Mouse (Mus musculus): Measurements from ENCODE around the gene Syt7.

Gene Syt7

DNA sequence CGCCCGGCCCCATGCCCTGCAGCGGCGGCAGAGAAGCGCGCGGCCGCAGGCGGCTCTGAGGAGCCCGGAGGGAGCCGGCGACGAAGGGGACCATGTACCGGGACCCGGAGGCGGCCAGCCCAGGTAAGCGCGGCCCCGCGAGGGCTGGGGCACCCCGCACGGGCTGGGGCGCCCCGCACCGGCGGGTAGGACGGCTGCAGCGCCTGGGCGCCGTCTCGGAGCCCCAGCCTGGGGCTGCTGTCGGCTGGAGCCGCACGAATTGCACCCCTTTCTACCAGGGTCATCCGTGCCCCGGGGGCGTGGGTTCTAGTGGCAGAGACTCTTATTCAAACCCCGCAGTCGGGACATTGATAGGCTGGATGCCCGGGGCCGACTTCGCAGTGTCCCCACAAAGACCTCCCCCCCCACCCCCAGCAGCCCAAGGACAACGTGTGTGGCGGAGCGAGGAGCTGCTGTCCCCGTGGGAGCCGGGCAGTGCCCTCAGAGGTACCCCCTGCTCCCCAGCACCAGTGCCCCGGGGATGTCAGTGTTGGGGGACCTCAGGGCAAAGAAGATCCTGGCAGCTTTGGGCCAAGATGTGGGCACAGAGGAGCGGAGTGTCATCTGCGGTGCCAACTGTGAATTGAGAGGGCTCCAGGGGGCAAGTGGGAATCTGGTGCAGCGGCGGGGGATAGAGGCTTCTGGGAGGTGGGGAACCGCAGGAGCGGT, 655 bp downstream of the Syt7 start:
- DNase-seq = no peak

DNA sequence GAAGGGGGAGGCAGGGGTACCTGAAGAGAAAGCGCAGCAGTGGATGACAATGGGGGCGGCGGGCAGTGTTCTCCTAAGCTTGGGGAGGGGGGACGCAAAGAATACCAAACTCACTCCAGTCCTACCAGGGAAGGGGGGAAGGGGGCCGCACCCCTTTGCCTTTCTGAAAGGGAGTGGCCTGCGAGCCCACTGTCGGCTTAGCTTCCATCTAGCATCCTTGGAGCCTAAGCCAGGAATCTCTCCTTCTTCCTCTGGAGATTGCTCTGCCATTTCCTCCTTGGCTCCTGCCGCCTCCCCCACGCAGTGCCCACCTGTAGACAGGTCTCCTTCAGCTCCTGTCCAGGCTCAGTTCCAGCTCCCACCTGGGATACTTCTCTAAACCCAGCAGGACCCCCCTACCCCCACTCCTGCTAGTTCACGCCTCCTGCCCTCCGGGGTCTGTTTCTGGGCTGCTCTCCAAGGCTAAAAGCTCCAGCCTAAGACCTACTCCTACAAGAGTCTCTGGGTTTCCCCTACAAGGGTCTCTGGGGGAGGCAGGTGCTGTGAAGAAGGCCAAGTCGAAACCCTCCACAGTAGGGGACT, 1.3 kb downstream of the Syt7 start:
- no peak for DNase-seq

DNA sequence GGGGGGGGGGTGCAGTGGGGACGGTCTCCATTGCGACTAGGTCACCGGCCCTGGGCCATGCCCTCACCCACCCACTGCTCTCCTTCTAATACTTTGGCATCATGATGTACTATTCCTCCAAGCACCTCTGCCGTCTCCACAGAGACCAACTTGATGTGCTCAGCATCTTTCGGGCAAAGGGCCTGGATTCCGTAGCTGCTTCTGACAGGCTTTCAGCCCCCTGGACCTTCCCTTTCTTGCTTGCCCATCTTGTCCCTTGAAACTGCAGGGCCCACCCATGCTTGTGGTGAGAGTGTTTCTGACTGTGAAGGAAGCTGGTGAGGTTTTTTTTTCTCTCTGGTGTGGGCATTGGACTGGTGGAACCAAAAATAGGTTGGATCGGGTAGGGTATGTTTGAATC, 2.1 kb downstream of the Syt7 start:
- no peak for DNase-seq

DNA sequence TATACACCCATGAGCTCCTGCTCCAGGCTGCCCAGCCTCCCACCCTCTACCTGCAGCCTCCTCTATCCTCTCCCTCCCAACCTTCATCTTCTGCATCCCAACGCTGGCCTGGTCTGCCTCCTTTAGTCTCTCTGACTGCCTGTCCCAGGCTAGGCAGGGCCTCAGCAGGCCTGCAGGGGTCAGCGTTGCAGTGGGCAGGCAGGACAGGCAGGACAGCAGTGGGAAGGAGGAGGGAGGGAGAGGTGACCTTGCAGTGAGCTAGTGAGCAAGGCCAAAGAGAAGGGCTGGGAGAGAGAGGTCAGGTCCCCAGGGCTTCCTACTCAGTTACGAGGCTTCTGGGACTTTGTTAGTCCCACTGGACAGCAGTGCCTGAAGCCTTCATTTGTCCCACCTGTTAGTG, 3.1 kb downstream of the Syt7 start:
- peak; percentile 66 to 79 for DNase-seq

DNA sequence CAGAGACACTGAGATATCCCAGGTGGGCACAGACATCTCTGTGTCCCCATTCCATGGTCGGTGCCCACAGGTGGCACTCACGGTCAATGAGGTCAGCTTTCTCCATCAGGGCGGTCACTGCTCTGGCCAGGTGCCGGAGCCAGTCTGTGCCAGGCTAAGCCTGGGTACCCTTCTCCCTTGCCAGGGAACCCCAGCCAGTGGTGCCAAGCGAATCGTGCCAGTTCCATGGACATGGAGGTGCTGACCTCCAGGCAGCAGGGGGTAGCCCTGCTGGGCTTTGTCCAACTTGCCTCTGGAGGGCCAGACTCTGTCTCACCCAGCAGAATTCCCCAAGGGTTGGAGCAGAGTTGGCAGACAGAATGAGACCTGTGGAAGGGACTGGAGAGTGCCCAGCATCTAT, 4.6 kb downstream of the Syt7 start:
- DNase-seq = no peak

DNA sequence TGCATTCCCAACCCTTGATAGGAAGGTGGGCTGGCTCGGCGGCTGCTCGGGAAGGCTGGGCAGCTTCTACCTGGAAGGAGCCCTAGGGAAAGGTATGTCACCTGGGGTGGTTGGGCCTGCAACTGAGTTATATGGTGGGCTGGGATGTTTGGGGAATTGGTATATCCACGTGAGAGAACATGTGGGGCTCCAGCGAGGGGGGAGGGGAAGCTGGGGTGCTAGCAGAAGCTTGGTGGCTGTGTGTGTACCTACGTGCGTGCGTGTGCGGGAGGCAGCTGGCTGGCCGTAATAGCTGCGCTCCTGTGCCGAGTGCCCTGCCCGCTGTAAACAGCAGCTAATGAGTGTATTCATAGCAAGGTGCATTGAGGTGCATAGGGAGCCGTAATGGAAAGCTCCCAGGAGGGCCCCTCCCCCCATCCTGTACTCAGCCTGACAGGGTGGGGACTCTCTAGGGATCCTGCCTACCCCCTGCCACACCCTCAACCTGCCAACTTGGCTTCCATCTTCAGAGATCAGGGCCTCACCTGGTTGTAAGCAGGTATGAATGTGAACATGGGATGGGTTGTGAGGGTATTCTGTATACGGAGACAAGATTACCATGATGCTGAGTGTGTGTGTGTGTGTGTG, 5.1 kb downstream of the Syt7 start:
- no peak for DNase-seq

DNA sequence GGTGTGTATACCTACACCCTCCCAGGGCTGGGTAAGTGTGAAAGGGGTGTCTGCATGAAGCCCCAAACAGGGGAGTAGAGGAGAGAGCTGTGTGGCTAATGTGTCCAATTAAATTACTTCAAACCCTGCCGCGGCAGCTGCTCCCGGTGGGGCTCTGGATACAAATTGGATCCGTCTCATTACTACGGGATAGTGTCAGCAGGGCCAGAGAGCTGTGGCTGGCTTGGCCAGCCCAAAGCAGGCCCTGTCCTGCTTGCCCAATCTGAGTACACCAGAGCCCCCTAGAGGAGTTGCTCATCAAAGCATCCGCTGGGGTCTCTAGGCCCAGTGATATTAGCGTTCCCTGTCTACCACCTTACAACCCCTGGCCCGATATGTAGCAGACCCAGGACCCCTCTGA, 6.3 kb downstream of the Syt7 start:
- DNase-seq = peak in 1 of 2 experiments; percentile 35

DNA sequence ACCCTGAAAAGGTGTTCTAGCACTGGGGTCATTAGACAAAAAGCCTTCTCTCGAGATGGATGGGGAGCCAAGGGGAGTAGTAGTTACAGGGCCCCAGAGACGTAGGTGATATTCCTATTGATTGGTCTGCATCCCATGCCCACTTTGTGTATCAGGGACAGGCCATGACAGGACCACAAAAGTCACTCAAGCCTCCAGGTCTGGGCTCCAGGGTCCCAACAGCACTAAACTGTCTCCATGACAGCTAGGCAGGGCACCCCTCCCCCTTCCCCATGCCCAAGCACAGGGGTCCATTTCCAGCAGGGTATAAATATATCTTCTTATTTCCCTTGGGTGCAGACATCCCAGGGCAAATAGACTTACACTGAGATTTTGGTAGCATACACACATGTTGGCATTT, 8.1 kb downstream of the Syt7 start:
- DNase-seq = no peak

DNA sequence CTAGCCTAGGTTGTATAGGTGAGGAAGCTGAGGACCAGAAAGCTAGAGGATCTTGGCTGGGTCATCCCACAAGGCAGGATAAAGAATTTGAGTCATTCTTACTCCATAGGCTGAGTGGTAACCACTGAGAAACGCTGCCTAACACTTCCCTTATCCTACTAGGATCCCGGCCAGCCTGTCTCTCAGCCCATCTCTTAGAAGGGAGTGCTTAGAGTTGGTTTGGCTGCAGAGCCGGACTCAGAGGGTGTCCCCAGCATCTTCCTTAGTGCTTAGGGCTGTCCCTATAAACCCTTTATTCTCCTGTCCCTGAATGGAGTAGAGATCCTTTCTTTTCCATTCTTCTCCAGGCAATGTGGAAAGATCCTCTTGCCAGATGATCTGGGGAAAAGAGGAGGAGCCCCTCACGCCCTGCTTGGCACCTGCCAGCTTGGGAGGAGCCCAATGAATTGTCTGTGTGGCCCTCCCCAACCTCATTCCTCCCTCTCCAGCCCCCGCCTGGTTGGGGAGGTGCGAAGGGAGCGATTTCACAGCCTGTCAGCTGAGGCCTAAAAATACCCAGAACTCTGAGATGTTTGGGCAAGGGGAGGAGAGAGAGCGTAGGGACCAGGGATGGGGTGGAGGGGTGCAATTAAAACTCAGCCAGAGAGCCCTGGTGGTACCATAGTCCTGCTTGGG, 8.7 kb downstream of the Syt7 start:
- DNase-seq = no peak

DNA sequence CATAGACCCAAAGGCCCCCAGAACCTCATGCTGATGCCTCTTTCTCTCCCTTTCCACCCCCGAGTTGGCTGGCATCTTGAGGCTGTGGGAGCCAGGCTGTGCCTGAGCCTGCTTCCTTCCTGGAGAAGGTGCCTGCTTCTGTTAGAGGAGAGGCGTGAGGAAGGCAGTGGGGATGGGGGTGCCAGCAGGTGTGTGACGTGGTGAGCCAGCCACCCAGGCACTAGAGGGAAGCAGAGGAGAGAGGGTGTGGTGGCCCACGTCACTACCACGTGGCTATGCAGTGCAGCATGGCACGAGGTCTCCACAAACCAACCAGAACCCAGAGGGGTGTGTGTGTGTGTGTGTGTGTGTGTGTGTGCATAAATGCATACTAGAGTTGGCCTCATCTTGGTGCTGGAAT, 9.4 kb downstream of the Syt7 start:
- no peak for DNase-seq

DNA sequence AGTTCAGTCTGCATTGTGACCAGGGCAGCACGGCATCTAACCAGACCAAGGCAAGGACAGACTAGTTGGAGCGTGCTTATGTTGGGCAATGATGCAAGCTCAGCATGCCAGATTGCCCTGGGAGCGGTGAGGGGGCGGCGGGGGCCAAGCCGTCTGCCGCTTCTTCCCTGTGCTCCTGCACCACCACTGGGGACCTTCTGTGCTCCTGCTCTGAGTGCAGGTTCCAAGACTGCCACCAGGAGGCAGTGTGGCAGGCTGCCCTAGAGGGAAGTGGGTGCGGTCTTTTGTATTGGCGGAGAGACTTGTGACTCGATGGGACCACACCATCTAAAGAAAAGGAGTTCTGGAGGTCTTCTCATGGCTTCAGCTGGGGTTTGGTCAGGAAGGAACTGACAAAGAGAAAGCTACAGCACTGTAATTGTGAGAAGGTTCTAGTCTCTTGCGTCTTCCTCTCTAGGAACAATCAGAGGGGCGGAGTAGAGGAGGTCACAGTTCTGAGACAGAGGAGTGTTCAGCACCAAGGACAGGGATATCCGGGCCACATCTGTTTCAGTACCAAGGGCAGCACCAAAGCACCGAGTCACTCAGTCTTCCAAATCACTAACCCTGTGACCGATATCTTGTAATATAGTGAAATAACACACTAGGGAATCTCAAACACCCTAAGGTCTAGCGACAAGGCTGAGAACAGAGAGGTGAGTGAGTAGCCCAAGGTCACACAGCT, 14.0 kb downstream of the Syt7 start:
- peak; percentile 87 to 88 for DNase-seq

DNA sequence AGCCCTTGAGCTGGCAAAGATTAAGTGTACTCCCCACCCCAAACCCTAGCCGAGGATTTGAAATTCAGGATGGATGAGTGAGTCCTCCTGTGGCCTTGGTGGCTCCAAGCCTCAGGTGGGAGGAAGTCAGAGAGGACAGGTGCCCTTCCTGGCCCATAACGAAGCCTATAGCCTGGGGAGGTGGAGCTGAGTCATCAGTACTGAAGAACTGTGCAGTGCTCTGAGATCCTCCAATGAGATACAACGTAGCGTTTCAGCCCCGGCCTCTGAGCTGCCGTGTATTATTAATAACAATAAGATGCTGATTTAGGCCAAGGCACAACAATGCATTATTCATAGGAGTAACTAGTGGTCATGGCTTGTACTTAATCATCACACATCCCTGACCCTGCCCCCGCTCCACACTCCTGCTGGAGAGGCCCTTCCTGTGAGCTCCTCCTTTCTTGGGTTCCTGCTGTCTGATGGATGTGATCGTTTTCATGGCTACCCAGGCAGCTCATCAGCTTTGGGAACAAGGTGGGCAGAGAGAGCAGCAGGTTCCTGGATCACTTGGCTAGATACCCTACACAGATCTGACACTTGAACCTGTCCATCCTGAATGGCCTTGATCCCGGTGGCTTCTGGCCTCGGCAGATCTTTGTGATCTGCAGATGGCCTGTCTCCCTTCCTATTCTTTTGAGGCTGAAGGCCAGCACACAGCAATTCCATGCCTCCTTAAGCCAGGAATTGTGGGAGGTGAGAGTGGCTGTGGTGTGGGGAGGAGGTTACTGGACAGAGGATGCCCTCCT, 14.9 kb downstream of the Syt7 start:
- no peak for DNase-seq

DNA sequence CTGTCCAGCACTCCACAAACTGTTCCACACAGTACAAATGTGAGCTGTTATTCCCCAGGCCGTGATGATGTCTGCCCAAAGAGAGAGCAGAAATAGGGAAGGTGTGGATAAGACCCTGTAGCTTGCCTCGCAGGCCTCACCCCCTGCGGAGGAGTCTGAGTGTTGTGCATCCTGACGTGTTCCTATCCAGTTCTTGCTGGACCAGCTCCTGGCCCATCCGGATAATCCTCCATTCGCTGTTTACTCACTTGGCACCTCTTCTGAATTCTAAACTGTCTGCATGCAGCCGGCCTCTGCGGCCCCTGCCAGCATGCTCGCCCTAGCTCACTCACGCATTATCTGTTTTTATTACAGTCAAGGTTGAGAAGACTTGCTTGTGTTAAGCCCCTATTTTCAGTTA, 15.5 kb downstream of the Syt7 start:
- no peak for DNase-seq

DNA sequence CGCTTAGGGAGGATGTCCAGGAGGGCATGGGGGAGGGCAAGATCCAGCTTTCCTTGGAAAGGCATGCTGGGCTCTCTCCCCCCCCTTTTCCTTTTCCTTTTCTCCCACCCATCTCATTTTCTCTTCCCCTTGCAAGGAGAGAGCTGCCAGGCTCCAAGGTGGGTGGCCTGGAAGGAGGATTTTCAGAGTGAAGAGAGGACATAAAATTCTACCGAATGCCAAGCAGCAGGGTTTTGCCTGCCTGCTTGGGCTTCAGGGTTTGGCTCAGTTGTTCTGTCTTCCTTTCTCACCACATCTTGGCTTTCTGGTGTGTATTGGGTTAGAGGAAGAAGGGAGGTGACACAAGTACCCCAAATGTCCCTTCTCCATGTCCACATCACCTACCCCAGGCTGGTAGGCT, 16.0 kb downstream of the Syt7 start:
- DNase-seq = no peak

DNA sequence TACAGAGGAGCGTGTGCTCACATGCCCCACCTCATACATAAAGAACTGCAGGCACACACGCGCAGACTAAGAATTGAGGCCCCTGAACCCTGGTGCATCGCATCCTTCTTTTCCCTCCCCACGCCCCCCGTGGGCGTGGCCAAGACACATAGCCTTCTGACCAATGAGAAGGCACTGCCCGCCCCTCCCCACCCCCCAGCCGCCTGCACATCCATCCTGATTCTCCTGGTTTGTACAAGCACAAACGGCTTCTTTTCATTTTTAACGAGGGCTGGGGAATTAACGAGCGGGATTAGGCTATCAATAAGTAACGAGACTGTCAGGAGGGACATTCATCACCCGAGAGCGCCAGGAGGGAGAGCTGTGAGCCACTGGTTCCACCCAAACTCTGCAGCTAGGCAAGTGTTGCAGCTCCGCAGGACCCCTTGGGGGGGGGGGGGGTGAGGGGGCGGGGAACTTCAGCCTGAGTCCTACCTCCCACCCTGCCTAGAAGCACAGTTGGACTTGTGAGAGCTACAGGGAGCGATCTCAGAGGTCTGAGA, 24.9 kb downstream of the Syt7 start:
- DNase-seq = peak; percentile 77 to 85

DNA sequence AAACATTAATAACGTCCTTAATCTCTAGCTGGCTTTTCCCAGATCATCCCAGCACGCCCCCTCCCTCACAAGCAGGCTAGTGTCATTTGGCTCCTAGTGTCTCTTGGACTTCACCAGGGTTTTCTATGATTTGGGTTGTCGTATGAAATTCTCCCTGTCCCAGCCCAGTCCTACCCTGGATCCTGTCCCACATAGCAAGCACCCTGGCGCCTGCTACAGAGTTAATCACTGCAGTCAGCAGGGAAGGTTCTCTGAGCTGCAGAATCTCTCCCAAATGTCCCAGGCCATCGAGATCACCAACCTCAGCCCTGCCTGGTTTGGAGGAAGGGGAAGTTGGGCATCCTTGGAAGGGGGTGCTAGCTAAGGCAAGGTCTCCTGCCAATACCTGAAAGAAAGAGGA, 26.6 kb downstream of the Syt7 start:
- no peak for DNase-seq

DNA sequence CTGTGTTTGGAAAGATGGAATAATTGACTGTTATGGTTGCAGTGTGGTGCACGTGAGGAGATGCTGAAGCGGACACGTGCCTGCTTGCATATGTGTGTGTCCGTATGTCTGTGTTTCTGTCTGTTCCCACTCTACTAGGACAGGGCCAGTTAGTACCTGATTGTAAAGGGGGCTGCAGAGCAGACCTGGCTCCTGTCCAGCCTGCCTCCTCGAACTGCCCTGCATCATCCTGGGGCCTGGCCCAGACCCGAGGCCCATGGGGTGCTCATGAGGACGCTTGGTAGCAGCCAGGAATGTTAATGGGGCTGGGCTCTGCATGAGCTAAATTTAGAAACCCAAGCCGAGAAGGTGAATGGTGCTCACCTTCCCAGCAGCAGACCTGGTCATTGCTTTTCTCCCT, 28.0 kb downstream of the Syt7 start:
- DNase-seq = peak; percentile 15 to 52

DNA sequence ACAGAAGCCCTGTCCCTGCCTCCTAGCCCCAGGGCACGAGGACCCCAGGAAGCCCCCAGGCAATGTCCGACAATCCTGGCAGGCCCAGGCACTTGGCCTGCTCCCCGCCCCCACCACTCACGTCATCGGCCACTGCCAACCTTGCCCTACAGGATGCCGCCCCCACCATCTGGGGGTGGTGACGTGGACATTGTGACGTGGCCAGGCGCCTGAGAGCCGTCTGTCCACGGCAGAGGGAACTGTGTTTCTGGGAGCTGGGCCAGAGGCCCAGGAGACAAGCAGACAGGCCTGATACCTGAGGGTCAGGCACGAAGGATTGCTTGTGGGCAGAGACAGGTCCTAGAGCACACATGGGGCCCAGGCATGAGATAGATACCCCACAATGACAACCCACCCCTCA, 28.5 kb downstream of the Syt7 start:
- peak; percentile 20 to 43 for DNase-seq

DNA sequence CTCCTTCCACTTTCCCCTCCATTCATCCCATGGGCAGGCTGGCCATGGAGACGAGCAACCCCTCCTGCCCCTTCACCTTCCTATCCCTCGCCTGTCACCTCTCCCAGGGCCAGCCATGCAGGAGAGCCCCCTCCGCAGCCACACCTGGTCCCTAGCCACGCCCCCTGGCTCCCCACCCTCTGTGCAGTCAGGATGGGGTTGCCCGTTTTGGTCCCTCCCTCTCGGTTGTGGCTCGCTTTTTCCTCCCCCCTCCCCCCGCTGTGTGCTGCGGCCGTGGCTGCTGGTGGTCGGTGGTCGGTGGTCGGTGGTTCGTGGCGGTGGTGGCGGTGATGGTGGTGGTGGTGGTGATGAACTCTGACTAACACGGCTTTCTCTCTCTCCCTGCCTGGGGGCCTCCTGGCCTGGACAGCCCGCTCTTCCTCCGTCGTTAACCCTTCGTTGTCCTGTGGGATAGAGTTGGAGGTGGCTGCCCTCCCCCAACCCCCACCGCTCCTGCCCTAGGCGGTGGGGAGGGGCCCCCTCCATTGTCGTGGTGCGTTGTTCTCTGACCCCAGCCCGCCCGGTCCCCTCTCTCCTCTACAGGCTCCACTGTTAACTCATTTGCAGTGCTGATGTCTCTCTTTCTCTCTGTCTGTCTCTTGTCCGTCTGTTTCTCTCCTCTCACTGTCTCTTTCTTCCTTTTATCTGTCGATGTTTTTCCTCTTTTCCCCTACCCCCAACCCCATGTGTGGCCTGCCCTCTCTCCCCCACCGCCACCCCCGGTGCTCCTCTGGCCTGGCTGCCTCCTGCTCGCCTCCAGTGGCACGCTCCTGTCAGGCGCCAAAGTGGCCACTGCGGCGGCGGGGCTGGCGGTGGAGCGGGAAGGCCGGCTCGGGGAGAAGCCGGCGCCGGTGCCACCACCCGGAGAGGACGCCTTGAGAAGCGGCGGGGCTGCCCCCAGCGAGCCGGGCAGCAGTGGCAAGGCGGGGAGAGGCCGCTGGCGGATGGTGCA, 33.4 kb downstream of the Syt7 start:
- peak; percentile 50 to 64 for DNase-seq

DNA sequence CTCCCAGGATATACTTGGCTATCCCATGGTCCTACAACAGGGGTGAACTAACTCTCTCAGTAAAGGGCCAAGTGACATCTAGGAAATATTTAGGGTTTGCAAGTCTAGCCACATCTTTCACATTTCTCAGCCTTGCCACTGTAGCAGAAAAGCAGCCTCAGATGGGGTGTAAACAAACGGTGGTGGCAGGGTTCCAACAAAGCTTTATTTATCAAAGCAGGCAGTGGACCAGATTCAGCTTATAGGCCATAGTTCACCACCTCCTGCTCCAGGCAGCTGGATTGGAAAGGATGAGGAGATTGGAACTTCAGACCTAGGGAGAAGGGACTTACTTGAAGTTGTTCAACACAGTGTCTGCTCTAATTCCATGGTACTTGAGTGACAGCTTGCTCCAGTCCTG, 35.9 kb downstream of the Syt7 start:
- DNase-seq = peak; percentile 55 to 58

Measured in kidney, postnatal 4 days (tissue).